Mouse (Mus musculus) ES-Bruce4 (cell line): ENCODE data around the gene Gm8773. TPM values are rescaled to one million over a fixed set of nuclear protein-coding genes. Genes with fewer than 3 reads are reported as not detected.

ENCODE experiments used
- H3K27ac ChIP-seq: 2 replicates; pipeline ENCODE4 v1.5.1; 2012; ENCODE audit warnings: low read length, inconsistent platforms; ENCODE audit not compliant: insufficient read depth
- H3K27me3 ChIP-seq: 2 replicates; pipeline ENCODE4 v1.6.1; 2012; ENCODE audit warnings: mild to moderate bottlenecking, low read length, inconsistent platforms; ENCODE audit not compliant: control insufficient read depth, poor library complexity, insufficient read depth, severe bottlenecking
- H3K36me3 ChIP-seq: 2 replicates; pipeline ENCODE4 v1.6.1; 2012; ENCODE audit warnings: inconsistent platforms, mild to moderate bottlenecking, low read length, moderate library complexity; ENCODE audit not compliant: control insufficient read depth, poor library complexity, insufficient read depth, severe bottlenecking
- H3K4me1 ChIP-seq: one replicate; pipeline ENCODE4 v1.8.1; 2011; ENCODE audit warnings: low read length; ENCODE audit not compliant: control insufficient read depth, insufficient read depth
- H3K4me3 ChIP-seq: 2 replicates; pipeline ENCODE4 v1.5.1; 2011; ENCODE audit warnings: low read depth, mild to moderate bottlenecking, low read length
- H3K9ac ChIP-seq: 2 replicates; pipeline ENCODE4 v1.6.1; 2012; ENCODE audit warnings: low read depth, mild to moderate bottlenecking, inconsistent platforms; ENCODE audit not compliant: poor library complexity, severe bottlenecking
- H3K9me3 ChIP-seq: replicated peaks from 2 replicates; pipeline ENCODE4 v1.6.1; 2012; ENCODE audit warnings: mild to moderate bottlenecking, low read length, inconsistent platforms; ENCODE audit not compliant: control insufficient read depth, poor library complexity, insufficient read depth, severe bottlenecking
- CTCF ChIP-seq: IDR thresholded peaks from one replicate; pipeline ENCODE4 v1.8.1; 2011; ENCODE audit warnings: low read depth, low read length
- EP300 ChIP-seq: IDR thresholded peaks from 2 replicates; pipeline ENCODE4 v1.6.1; 2011; ENCODE audit warnings: low read depth, low read length; ENCODE audit not compliant: insufficient read depth
- POLR2A ChIP-seq: IDR thresholded peaks from one replicate; pipeline ENCODE4 v1.8.1; 2011; ENCODE audit warnings: low read length; ENCODE audit not compliant: insufficient read depth
- polyA plus RNA-seq: library from polyadenylated mRNA; stranded (reverse); fragments of >200 nt; gene quantifications from 2 replicates; pipeline ENCODE4 v1.2.4, GENCODE M21; 2011; ENCODE audit warnings: low read depth; ENCODE audit not compliant: missing spikeins, insufficient read depth, insufficient read length

Gene Gm8773
- polyA plus RNA-seq, result not detected in 2 replicates

GRCm38 (mm10) chr5:5573749-5574317 is at the start of gene Gm8773:
TSS of gene Gm8773 (plus strand) at chr5:5573799.
- H3K27me3 ChIP-seq, result 0 out of 2 replicates have a peak, but pooled peaks cover 2% of the 10 kb centered on the region
- no peaks in the 10 kb centered on the region for H3K4me1 ChIP-seq
- no peaks in the 10 kb centered on the region for H3K36me3 ChIP-seq
- no peak within 1 kb of the TSS for H3K27ac ChIP-seq
- H3K9me3 ChIP-seq, result no peaks in the 10 kb centered on the region
- peak within 1 kb of the TSS; percentile 83 for H3K4me3 ChIP-seq
- 0 out of 2 replicates have a peak within 1 kb of the TSS, but pooled peaks have one; percentile 16 for H3K9ac ChIP-seq
- TF ChIP-seq EP300 (no peak), CTCF (no peak), POLR2A (no peak)

DNA sequence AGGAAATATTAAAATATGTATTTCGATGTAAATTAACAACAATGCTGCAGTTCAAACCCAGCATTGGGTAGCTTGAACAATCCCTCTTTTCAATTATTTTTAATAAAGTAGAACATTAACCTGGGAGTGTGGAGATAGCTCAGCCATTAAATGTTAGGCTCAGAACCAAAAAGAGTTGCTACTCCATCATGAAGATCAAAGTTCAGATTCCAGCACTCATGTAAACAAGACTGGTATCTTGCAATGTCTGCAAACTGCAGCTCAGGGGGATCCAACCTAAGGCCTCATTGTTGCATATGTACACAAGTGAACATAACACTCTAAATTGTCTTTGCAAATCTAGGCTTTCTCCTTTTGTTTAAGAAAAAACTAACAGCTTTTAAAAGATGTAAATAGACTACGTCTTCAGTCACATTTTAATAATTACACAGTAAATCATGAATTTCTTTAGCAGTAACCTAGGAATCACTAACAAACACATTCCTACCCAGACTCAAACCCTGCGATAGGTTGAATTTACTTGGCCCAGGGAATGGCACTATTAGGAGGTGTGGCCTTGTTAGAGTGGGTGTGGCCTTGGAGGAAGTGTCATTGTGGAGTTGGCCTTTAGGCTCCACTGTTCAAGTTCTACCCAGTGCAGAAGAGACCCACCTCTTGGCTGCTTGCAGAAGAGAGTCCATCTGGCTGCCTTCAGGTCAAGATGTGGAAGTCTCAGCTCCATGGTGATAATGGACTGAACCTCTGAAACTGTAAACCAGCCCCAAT is 39.8 kb upstream of the Gm8773 start:
- Histone ChIP-seq H3K9me3 (no peaks in the 10 kb centered on the region), H3K36me3 (peaks cover 8% of the 10 kb centered on the region), H3K4me3 (no peak overlapping the region), H3K27me3 (no peaks in the 10 kb centered on the region), H3K27ac (no peak overlapping the region), H3K9ac (no peak overlapping the region), H3K4me1 (no peaks in the 10 kb centered on the region)
- TF ChIP-seq POLR2A, result no peak

GRCm38 (mm10) chr5:5536131-5536530 is 37.5 kb upstream of the Gm8773 start:
- peaks cover 18% of the 10 kb centered on the region for H3K36me3 ChIP-seq
- no peak overlapping the region for H3K9ac ChIP-seq
- no peaks in the 10 kb centered on the region for H3K4me1 ChIP-seq
- no peak overlapping the region for H3K27ac ChIP-seq
- H3K4me3 ChIP-seq, result no peak overlapping the region
- no peaks in the 10 kb centered on the region for H3K27me3 ChIP-seq
- H3K9me3 ChIP-seq, result no peaks in the 10 kb centered on the region
- TF ChIP-seq EP300 (no peak), POLR2A (no peak), CTCF (no peak)

- Histone ChIP-seq H3K27ac (no peak overlapping the region), H3K4me1 (no peaks in the 10 kb centered on the region), H3K4me3 (no peak overlapping the region), H3K27me3 (no peaks in the 10 kb centered on the region), H3K9me3 (no peaks in the 10 kb centered on the region), H3K36me3 (peaks cover 43% of the 10 kb centered on the region), H3K9ac (no peak overlapping the region)
- no peak for TF ChIP-seq POLR2A
Observed at GRCm38 (mm10) chr5:5539771-5540170, 33.8 kb upstream of the Gm8773 start.

DNA sequence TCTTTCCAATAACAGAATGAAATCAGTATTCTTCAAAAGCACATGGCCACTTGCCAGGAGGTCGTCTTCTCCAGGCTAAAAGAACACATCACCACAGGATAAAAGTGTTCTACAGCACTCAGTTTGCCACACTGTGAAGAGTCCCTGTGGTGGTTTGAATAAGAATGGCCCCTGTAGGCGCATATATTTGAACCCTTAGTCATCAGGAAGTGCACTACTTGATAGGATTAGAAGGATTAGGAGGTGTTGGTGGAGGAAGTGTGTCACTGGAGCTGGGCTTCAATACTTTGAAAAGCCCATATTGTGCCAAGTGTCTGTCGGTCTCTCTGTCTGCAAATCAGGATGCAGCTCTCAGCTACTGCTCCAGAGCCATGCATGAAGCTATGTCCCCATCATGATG is 33.2 kb upstream of the Gm8773 start:
- Histone ChIP-seq H3K9me3 (no peaks in the 10 kb centered on the region), H3K27ac (no peak overlapping the region), H3K9ac (no peak overlapping the region), H3K4me1 (no peaks in the 10 kb centered on the region), H3K4me3 (no peak overlapping the region), H3K36me3 (peaks cover 43% of the 10 kb centered on the region), H3K27me3 (no peaks in the 10 kb centered on the region)
- TF ChIP-seq EP300 (no peak), CTCF (no peak), POLR2A (no peak)

- no peak for TF ChIP-seq EP300
- Histone ChIP-seq H3K27ac (no peak overlapping the region), H3K9ac (no peak overlapping the region), H3K9me3 (no peaks in the 10 kb centered on the region), H3K27me3 (no peaks in the 10 kb centered on the region), H3K4me3 (no peak overlapping the region), H3K36me3 (peaks cover 38% of the 10 kb centered on the region), H3K4me1 (no peaks in the 10 kb centered on the region)
Observed at GRCm38 (mm10) chr5:5551110-5551509, 22.5 kb upstream of the Gm8773 start.
